Mouse (Mus musculus): ENCODE measurements around the gene Arhgap23.

Gene Arhgap23

GRCm38 (mm10) chr11:97406094-97406951 lies 9.0 kb upstream of the Arhgap23 start:
- no peak for DNase-seq

DNA sequence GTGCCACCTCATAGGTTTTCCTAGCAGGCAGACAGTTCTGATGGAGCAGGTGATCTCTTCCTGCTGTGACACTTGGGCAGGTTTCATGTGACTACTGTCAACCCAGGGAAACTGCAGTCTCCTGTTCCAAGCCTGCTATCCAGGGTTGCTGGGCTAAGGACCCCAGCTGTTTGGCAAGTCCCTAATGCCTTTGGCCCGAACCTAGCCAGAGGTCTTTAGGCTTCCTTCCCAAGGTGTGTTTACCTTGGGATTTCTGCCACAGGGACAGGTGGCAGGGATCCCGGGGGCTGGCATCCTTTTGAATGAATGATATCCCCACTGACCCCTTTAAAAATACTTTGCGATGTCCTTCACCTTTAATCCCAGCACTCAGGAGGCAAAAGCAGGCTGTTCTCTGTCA lies 7.9 kb upstream of the Arhgap23 start:
- no peak for DNase-seq

DNA sequence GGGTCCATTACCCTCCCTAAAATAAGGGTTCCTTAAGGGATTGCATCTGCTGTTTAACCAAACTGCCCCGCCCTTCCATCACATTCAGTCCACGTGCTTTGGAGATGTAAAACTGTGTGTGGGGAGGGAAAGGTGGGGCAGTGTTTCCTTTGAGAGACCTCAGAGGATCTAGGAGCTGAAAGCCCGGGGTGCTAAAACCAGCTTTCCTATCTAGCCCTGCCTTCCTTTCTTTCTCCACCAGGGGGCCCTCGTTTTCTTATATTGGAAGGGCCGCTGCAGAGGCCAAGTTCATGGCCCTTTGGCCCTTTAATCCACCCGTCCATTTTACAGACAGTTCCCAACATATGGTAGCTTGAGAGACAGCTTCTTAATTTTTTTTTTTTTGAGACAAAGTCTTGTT lies 7.2 kb upstream of the Arhgap23 start:
- DNase-seq: peak; percentile 74 to 86

DNA sequence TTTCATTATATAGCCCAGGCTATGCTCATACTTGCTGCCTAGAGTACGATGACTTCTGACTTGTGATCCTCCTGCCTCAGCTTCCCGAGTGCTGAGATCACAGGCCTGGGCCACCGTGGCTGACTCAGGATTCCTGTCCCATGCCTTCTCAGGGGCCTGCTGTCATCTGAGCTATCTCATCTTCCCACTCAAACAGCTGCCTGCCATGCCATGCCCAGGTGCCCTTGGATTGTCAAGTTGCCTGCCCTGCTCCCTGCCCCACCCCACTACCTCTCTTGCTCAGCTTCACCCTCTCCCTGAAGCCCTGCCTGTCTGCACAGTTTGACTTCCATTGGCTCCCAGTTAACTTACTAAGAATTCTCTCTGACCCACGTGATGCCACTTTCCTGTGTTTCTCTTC lies 4.4 kb upstream of the Arhgap23 start:
- DNase-seq: no peak

DNA sequence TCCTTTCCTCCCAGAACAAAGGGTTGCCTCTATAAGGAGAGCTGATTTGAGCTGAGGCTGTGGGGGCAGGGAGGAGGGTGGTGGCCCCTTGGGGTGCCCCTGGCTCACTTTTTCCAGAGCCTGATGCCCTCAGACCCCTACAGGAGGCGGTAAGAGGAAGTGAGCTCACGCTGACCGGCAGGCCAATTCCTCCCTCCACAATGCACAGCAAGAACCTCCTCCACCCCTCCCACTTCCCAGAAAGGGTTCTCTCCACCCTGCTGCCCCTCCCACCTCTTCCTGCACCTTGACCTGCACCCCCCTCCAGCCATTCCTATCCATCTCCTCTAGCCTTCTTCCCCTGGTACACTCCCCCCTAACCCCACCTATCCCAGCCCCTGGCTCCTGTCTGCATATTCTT lies 3.2 kb upstream of the Arhgap23 start:
- DNase-seq: peak; percentile 61 to 70

DNA sequence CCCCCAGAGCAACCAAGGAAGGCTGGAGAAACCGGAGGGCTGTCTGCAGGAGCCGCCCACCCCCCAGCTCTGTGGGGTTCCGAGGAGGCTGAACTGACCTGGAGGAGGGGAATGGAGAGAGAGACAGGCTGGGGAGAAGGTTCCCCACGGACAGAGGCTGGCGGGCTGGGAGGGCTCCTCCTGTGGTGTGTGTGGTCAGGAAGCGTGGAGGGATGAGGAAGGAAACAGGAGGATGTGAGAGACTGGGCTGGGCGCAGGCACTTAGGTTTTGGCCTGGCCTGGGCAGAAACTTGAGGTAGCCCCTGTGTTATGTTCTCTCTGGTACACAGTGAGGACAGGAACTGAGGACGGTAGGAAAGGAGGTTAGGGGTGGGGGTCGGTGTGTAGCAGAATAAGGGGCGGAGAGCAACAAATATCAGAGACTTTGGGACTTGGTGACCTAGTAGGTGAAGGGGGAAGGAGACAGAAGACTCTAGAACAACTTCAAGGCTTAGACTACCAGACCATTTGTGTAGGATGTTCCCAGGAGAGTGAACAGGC lies 2.5 kb upstream of the Arhgap23 start:
- no peak for DNase-seq

GRCm38 (mm10) chr11:97415712-97416636 lies 641 bp downstream of the Arhgap23 start:
- peak; percentile 58 to 67 for DNase-seq

- DNase-seq: peak in 1 of 2 experiments; percentile 33
Measured at GRCm38 (mm10) chr11:97416637-97417035, 1.3 kb downstream of the Arhgap23 start.

- DNase-seq: no peak
Measured at GRCm38 (mm10) chr11:97418834-97419539, 3.7 kb downstream of the Arhgap23 start.

GRCm38 (mm10) chr11:97419540-97419900 lies 4.2 kb downstream of the Arhgap23 start:
- no peak for DNase-seq

DNA sequence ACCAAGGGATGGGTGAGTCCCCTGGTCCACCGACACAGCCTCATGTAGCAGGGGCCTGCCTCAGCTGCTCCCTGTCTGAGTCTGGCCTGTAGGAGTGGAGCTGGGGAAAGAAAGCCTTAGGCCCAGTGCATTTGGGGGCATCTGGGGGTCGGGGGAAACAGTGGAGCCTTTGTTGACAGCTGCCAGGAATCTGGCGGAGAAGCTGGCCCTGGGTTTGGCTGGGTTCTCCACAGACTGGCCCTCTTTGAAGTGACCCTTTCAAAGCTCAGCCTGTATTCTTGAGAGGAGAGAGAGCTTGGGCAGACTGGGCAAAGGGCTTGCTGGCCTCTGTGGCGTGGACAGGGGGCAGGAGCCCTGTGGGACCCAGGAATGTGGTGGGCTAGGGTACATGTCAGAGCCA lies 7.2 kb downstream of the Arhgap23 start:
- DNase-seq: no peak

DNA sequence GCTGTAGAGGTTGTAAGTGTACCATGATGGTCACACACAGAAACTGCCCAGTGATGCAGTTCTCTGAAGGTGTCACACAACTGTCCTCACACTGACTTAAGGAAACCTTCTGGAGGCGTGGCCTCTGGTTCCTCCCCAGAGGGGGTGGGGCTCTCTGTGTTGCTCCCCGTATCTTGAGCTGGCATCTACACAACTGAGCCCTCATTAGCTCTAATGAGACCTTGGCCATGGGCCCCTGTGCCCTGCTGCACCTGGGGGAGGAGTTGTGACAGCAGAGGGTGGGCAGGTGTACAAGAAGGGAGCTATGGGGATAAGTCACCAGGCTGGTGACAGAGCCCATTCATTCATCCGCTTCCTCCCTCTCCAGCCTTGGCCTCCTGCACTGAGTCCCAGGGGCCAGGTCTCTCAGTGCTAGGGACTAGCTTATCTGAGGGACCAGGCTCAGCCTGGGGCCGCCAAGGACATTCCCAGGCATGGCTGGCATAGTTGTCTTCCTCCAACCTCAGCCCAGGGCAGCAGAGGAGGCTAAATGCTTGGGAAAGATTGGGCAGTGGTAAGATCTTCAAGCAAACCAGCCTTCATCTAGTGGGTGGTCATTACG lies 8.9 kb downstream of the Arhgap23 start:
- DNase-seq: no peak

- no peak for DNase-seq
Measured at GRCm38 (mm10) chr11:97424802-97425201, 9.5 kb downstream of the Arhgap23 start.

- peak; percentile 85 to 89 for DNase-seq
Measured at GRCm38 (mm10) chr11:97427794-97428725, 12.7 kb downstream of the Arhgap23 start.

DNA sequence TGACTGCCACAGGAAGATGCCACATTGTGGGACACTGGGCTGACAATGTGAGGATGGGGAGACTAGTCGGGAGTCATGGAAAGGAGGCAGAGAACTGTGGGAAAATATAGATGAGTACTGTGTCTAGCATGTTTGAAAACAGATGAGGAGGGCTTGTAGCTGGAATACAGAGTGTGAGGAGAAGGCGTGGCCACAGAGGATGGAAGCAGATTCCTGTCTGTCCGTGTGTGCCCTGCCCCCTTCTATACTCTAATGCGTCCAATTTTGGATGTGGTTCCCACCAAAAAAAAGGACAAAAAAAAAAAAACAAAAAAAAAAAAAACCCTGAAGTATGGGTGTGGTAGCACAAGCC lies 13.4 kb downstream of the Arhgap23 start:
- DNase-seq: no peak

- no peak for DNase-seq
Measured at GRCm38 (mm10) chr11:97429615-97430014, 14.3 kb downstream of the Arhgap23 start.

DNA sequence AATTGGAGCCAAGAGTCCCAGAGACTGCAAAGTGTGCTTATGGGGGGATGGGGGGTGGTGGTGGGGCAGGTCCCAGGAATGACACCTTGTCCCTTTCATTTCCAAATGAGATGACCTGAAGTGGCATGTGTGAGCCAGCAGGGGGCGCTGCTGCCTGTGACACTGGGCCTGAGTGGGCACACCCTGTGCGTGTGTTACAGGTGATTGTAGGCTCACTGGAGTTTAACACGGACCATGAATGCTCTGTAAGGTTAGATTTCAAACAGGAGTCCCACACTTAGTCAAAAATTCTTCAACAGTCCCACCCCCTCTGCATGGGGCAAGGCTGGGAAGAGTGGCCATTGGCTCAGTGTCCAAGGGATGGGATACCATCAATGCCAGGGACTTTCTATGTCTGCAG lies 16.7 kb downstream of the Arhgap23 start:
- peak; percentile 72 to 75 for DNase-seq

DNA sequence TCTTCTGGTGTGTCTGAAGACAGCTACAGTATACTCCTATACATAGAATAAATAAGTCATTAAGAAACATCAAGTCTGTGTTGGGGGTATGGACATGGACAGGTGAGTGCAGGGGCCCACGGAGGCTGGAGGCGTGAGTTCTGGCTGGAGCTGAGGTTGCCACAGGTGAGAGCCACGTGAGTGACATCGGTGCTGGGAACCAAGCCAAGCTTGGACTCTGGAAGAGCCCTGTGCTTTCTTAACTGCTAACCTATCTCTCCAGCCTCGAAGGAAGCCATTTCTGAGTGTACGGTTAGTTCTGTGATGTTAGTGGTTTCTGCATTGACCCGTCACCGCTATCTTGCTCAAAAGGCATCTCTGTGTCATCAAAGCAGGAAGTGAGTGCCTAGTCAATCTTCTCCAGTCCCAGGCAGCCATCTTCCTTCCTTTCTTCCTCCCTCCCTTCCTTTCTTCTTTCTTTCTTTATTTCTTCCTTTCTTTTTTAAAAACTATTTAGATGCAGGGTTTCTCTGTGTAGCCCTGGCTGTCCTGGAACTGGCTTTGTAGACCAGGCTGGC lies 17.7 kb downstream of the Arhgap23 start:
- DNase-seq: peak in 1 of 2 experiments; percentile 60

DNA sequence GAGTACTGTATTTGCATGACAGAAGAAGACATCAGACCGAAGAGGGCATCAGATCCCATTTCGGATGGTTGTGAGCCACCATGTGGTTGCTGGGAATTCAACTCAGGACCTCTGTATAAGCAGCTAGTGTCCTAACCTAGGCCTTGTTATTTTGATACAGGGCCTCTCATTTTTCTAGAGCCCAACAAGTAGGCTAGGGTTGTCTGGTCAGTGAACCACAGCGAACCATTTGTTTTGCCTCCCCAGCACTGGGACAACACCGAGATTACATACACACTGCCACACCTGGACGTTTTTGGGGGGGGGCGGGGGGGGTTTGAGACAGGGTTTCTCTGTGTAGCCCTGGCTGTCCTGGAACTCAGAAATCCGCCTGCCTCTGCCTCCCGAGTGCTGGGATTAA lies 18.8 kb downstream of the Arhgap23 start:
- no peak for DNase-seq

- peak; percentile 95 to 97 for DNase-seq
Measured at GRCm38 (mm10) chr11:97434704-97435454, 19.5 kb downstream of the Arhgap23 start.
